Mouse (Mus musculus): ENCODE data around the gene Nol4l. TPM values are rescaled to one million over a fixed set of nuclear protein-coding genes. Genes with fewer than 3 reads are reported as not detected.

Gene Nol4l
- polyA plus RNA-seq, 1 experiment from 2014 or later, result 19.4 TPM

- Histone ChIP-seq H3K4me1 (peaks cover 4% of the 10 kb centered on the region), H3K27ac (no peak overlapping the region), H3K36me3 (no peaks in the 10 kb centered on the region), H3K4me3 (no peak overlapping the region), H3K9me3 (no peaks in the 10 kb centered on the region), H3K9ac (no peak overlapping the region), H3K27me3 (no peaks in the 10 kb centered on the region), H3K4me2 (replicated peaks) (no peak overlapping the region)
- ATAC-seq (ENCODE audit: insufficient number of reproducible peaks, insufficient read depth, low FRiP score, low TSS enrichment), result no peak
- WGBS, result 82% methylated on average over 8 of the region's 8 CpGs
Observed at GRCm38 (mm10) chr2:153542936-153543668, 13.3 kb upstream of the Nol4l start.

- WGBS, result 79% methylated on average over 3 of the region's 3 CpGs
- H3K36me3 ChIP-seq, result no peaks in the 10 kb centered on the region
- H3K27me3 ChIP-seq, result no peaks in the 10 kb centered on the region
- no peak overlapping the region for H3K9ac ChIP-seq
- H3K27ac ChIP-seq, result no peak overlapping the region
- no peak overlapping the region for H3K4me3 ChIP-seq
- no peak for ATAC-seq (ENCODE audit: insufficient number of reproducible peaks, insufficient read depth, low FRiP score, low TSS enrichment)
- H3K4me1 ChIP-seq, result no peaks in the 10 kb centered on the region
- H3K4me2 ChIP-seq (replicated peaks), result no peak overlapping the region
- no peaks in the 10 kb centered on the region for H3K9me3 ChIP-seq
Observed at GRCm38 (mm10) chr2:153538898-153539297, 9.1 kb upstream of the Nol4l start.

DNA sequence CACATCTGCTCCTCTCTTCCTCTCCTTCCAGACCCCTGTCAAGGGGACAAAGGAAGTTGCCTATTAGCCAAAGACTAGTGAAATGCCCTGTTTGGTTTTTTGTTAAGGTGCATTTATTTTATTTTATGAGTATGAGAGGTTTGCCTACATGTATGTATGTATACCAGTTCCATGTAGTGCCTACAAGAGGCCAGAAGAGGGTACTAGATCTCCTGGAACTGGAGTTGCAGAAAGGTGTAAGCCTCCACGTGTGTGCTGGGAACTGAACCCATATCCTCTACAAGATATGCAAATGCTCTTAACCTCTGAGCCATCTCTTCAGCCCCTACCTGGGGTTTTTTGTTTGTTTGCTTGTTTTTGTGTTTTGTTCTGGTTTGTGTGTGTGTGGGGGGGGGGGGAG is 4.2 kb upstream of the Nol4l start:
- Histone ChIP-seq H3K27me3 (peaks cover 24% of the 10 kb centered on the region), H3K4me1 (peaks cover under 1% of the 10 kb centered on the region), H3K9ac (no peak overlapping the region), H3K4me3 (no peak overlapping the region), H3K27ac (no peak overlapping the region), H3K36me3 (no peaks in the 10 kb centered on the region), H3K4me2 (replicated peaks) (no peak overlapping the region), H3K9me3 (no peaks in the 10 kb centered on the region)
- 71% methylated on average over 1 of the region's 1 CpGs for WGBS
- ATAC-seq (ENCODE audit: insufficient number of reproducible peaks, insufficient read depth, low FRiP score, low TSS enrichment), result no peak

DNA sequence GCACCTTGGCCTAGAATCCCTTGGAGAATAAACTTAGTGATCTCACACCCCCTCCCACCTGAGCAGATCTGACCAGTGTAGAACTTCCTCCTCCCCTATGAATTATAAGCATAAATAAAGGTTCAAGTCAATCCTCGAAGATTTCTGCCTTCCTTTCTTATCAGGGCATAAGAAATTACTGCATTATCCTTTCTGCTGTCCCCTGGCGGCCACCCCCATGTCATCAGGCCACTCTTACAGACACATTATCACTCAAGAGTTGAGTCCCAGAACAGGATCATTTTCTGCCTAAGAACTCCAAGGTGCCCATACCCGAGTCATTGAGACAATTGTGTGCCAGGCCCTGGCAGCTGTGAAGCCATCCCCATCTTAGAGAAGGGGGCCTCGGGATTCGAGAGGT is 1.2 kb upstream of the Nol4l start:
- ATAC-seq (ENCODE audit: insufficient number of reproducible peaks, insufficient read depth, low FRiP score, low TSS enrichment), result no peak
- Histone ChIP-seq H3K36me3 (no peaks in the 10 kb centered on the region), H3K9me3 (no peaks in the 10 kb centered on the region), H3K9ac (no peak overlapping the region), H3K27me3 (peaks cover 53% of the 10 kb centered on the region), H3K4me2 (replicated peaks) (no peak overlapping the region), H3K4me3 (no peak overlapping the region), H3K27ac (no peak overlapping the region), H3K4me1 (peaks cover 22% of the 10 kb centered on the region)
- WGBS, result 46% methylated on average over 5 of the region's 5 CpGs

GRCm38 (mm10) chr2:153529365-153529781 is 398 bp downstream of the Nol4l start:
- Histone ChIP-seq H3K4me2 (replicated peaks) (peak overlapping the region; percentile 100), H3K27me3 (peaks cover 55% of the 10 kb centered on the region), H3K36me3 (no peaks in the 10 kb centered on the region), H3K9ac (peak overlapping the region; percentile 69), H3K4me1 (peaks cover 28% of the 10 kb centered on the region), H3K9me3 (no peaks in the 10 kb centered on the region), H3K27ac (peak overlapping the region; percentile 76; the same call in 1 of the 2 replicates), H3K4me3 (peak overlapping the region; percentile 65)
- 0% methylated on average over 40 of the region's 53 CpGs for WGBS
- ATAC-seq (ENCODE audit: insufficient number of reproducible peaks, insufficient read depth, low FRiP score, low TSS enrichment), result 0 out of 2 replicates have a peak, but pooled peaks have one; percentile 4

- peak overlapping the region; percentile 69 for H3K9ac ChIP-seq
- H3K4me2 ChIP-seq (replicated peaks), result peak overlapping the region; percentile 100
- peaks cover 55% of the 10 kb centered on the region for H3K27me3 ChIP-seq
- H3K27ac ChIP-seq, result peak overlapping the region; percentile 76
- H3K4me1 ChIP-seq, result peaks cover 28% of the 10 kb centered on the region
- H3K9me3 ChIP-seq, result no peaks in the 10 kb centered on the region
- H3K4me3 ChIP-seq, result peak overlapping the region; percentile 65
- under 1% methylated on average over 47 of the region's 70 CpGs for WGBS
- no peaks in the 10 kb centered on the region for H3K36me3 ChIP-seq
- peak; percentile 50; the same call in 1 of the 2 replicates for ATAC-seq (ENCODE audit: insufficient number of reproducible peaks, insufficient read depth, low FRiP score, low TSS enrichment)
Observed at GRCm38 (mm10) chr2:153528571-153529364, 1.0 kb downstream of the Nol4l start.

GRCm38 (mm10) chr2:153527580-153528531 is 1.9 kb downstream of the Nol4l start:
- Histone ChIP-seq H3K27ac (peak overlapping the region; percentile 76), H3K4me3 (peak overlapping the region; percentile 65), H3K9ac (peak overlapping the region; percentile 69), H3K4me1 (peaks cover 28% of the 10 kb centered on the region), H3K9me3 (no peaks in the 10 kb centered on the region), H3K4me2 (replicated peaks) (peak overlapping the region; percentile 100), H3K36me3 (no peaks in the 10 kb centered on the region), H3K27me3 (peaks cover 55% of the 10 kb centered on the region)
- WGBS, result 2% methylated on average over 55 of the region's 85 CpGs
- peak; percentile 35 for ATAC-seq (ENCODE audit: insufficient number of reproducible peaks, insufficient read depth, low FRiP score, low TSS enrichment)

GRCm38 (mm10) chr2:153526850-153527530 is 2.8 kb downstream of the Nol4l start:
- no peak overlapping the region for H3K9ac ChIP-seq
- no peaks in the 10 kb centered on the region for H3K9me3 ChIP-seq
- peak overlapping the region; percentile 100 for H3K4me2 ChIP-seq (replicated peaks)
- ATAC-seq (ENCODE audit: insufficient number of reproducible peaks, insufficient read depth, low FRiP score, low TSS enrichment), result no peak
- H3K36me3 ChIP-seq, result no peaks in the 10 kb centered on the region
- H3K27ac ChIP-seq, result 0 out of 2 replicates have a peak overlapping the region, but pooled peaks have one; percentile 30
- peaks cover 53% of the 10 kb centered on the region for H3K27me3 ChIP-seq
- no peak overlapping the region for H3K4me3 ChIP-seq
- 50% methylated on average over 9 of the region's 9 CpGs for WGBS
- H3K4me1 ChIP-seq, result peaks cover 33% of the 10 kb centered on the region

GRCm38 (mm10) chr2:153525906-153526311 is 3.9 kb downstream of the Nol4l start:
- 13% methylated on average over 10 of the region's 10 CpGs for WGBS
- no peaks in the 10 kb centered on the region for H3K36me3 ChIP-seq
- H3K9ac ChIP-seq, result no peak overlapping the region
- H3K4me1 ChIP-seq, result peaks cover 35% of the 10 kb centered on the region
- peaks cover 43% of the 10 kb centered on the region for H3K27me3 ChIP-seq
- no peak for ATAC-seq (ENCODE audit: insufficient number of reproducible peaks, insufficient read depth, low FRiP score, low TSS enrichment)
- peak overlapping the region; percentile 8 for H3K4me2 ChIP-seq (replicated peaks)
- no peak overlapping the region for H3K4me3 ChIP-seq
- no peaks in the 10 kb centered on the region for H3K9me3 ChIP-seq
- H3K27ac ChIP-seq, result 0 out of 2 replicates have a peak overlapping the region, but pooled peaks have one; percentile 17

DNA sequence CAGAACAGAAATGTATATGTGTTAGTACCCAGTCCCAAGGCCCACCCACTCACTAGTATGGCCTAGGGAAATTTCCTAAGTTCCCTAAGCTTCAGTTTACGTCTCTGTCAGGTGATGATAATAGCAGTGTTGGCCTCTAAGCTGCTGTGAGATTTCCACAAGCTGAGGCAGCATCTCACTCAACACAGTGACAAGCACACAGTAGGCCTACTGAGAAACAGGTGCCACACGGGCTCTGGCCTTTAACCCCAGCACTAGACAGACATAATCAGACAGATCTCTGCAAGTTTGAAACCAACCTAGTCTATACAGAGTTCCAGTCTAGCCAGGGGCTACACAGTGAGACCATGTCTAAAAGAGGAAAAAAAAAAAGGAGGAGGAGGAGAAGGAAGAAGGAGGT is 5.0 kb downstream of the Nol4l start:
- Histone ChIP-seq H3K4me3 (no peak overlapping the region), H3K9ac (no peak overlapping the region), H3K27ac (no peak overlapping the region), H3K27me3 (peaks cover 34% of the 10 kb centered on the region), H3K9me3 (no peaks in the 10 kb centered on the region), H3K4me2 (replicated peaks) (no peak overlapping the region), H3K4me1 (peaks cover 35% of the 10 kb centered on the region), H3K36me3 (no peaks in the 10 kb centered on the region)
- WGBS, result 56% methylated on average over 2 of the region's 2 CpGs
- ATAC-seq (ENCODE audit: insufficient number of reproducible peaks, insufficient read depth, low FRiP score, low TSS enrichment), result no peak

DNA sequence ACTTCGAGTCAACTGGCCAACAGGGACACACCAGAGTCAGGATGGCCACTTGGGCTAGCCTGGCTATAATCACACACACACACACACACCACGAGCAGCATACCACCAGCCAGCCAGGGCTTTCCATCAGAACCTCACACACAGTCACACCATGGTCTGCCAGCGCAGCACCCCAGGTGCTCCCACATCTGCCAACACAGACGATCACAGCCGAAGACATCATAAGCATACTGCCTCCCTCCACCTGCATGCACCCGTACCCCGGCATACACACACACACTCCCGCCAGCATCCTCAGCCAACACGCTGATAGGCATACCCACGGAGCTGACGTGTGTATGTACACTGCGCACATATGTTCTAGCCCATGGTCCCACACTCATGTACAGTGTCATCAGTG is 6.1 kb downstream of the Nol4l start:
- ATAC-seq (ENCODE audit: insufficient number of reproducible peaks, insufficient read depth, low FRiP score, low TSS enrichment), result no peak
- H3K4me1 ChIP-seq, result peaks cover 32% of the 10 kb centered on the region
- WGBS, result 87% methylated on average over 12 of the region's 12 CpGs
- H3K27me3 ChIP-seq, result peaks cover 28% of the 10 kb centered on the region
- no peak overlapping the region for H3K4me2 ChIP-seq (replicated peaks)
- H3K4me3 ChIP-seq, result no peak overlapping the region
- H3K9me3 ChIP-seq, result no peaks in the 10 kb centered on the region
- no peak overlapping the region for H3K9ac ChIP-seq
- no peak overlapping the region for H3K27ac ChIP-seq
- H3K36me3 ChIP-seq, result no peaks in the 10 kb centered on the region

All from embryonic facial prominence, embryonic 12.5 days (tissue).